Comparison of ENCODE assay signal across 27 mouse cellular contexts in genomic region chr19:36371478-36371877, GRCm38 (mm10). TPM values are rescaled to one million over a fixed set of nuclear protein-coding genes. Genes with fewer than 3 reads are reported as not detected.
DNase-seq lines count a peak whose midpoint lies in the region; ATAC-seq and TF ChIP-seq lines count a peak whose summit lies in the region.
"Had no signal": no experiment of that assay in that cellular context is flagged by ENCODE, and none has a peak within 500 bp of the region (broad histone marks: within the 10 kb centered on the region; RNA-seq: fewer than 3 reads in every experiment).

No protein-coding gene starts in this region.

- intact Hi-C loops in heart, postnatal 10 days (cut with DNase I), result no loop called here

- TF ChIP-seq RAD21 in MEL (IDR thresholded peaks at IDR 0.05; ENCODE audit: low read depth, low read length), result no peak

- no peak overlapping the region for H3K9ac ChIP-seq in heart, embryonic 12.5 days
- no peak overlapping the region for H3K9ac ChIP-seq in MEL (ENCODE audit: control insufficient read depth, low read depth, low read length, poor library complexity, severe bottlenecking)
- no peak overlapping the region for H3K9ac ChIP-seq in intestine, embryonic 15.5 days
- H3K9ac ChIP-seq: forebrain, embryonic 13.5 days; liver, embryonic 15.5 days; midbrain, embryonic 15.5 days; neural tube, embryonic 15.5 days had no signal

- no peak overlapping the region for H3K4me3 ChIP-seq in heart, embryonic 12.5 days
- H3K4me3 ChIP-seq in MEL (ENCODE audit: control insufficient read depth in 1 of 2, insufficient read depth in 1 of 2, low read depth in 2 of 2, low read length in 2 of 2), result no peak overlapping the region
- no peak overlapping the region for H3K4me3 ChIP-seq in intestine, embryonic 15.5 days (replicated peaks)
- H3K4me3 ChIP-seq in megakaryocyte, embryonic 14.5 days (replicated peaks), result peak overlapping the region; percentile 33
- H3K4me3 ChIP-seq: erythroblast, embryonic 14.5 days; forebrain, embryonic 13.5 days; heart, adult 2 months; liver, embryonic 15.5 days; midbrain, embryonic 10.5 days; midbrain, embryonic 15.5 days; neural tube, embryonic 15.5 days had no signal

- no peak for TF ChIP-seq POLR2A in MEL (IDR thresholded peaks at IDR 0.05; ENCODE audit: control insufficient read depth in 1 of 2, insufficient read depth in 1 of 2, low read depth in 1 of 2, low read length in 2 of 2, poor library complexity in 1 of 2)

- H3K4me2 ChIP-seq in heart, embryonic 12.5 days, result no peak overlapping the region
- H3K4me2 ChIP-seq in intestine, embryonic 15.5 days (replicated peaks), result no peak overlapping the region
- H3K4me2 ChIP-seq: forebrain, embryonic 13.5 days; liver, embryonic 15.5 days; midbrain, embryonic 15.5 days; neural tube, embryonic 15.5 days had no signal

- ATAC-seq in heart, embryonic 12.5 days (ENCODE audit: insufficient number of reproducible peaks, low FRiP score), result 0 out of 2 replicates have a peak, but pooled peaks have one; percentile 36
- peak; percentile 97 for ATAC-seq in intestine, embryonic 15.5 days
- ATAC-seq: forebrain, embryonic 13.5 days; hindbrain, postnatal 0 days; lung, postnatal 0 days; midbrain, embryonic 15.5 days had no signal

- H3K9me3 ChIP-seq in heart, embryonic 12.5 days (replicated peaks), result no peaks in the 10 kb centered on the region
- H3K9me3 ChIP-seq in MEL (replicated peaks; ENCODE audit: insufficient read depth, low read length), result no peaks in the 10 kb centered on the region
- no peaks in the 10 kb centered on the region for H3K9me3 ChIP-seq in intestine, embryonic 15.5 days
- H3K9me3 ChIP-seq in megakaryocyte, embryonic 14.5 days, result no peaks in the 10 kb centered on the region
- H3K9me3 ChIP-seq: forebrain, embryonic 13.5 days; liver, embryonic 15.5 days; midbrain, embryonic 10.5 days; midbrain, embryonic 15.5 days; neural tube, embryonic 15.5 days had no signal

- no peaks in the 10 kb centered on the region for H3K79me2 ChIP-seq in MEL (ENCODE audit: control insufficient read depth, insufficient read depth, low read length, poor library complexity)

- H3K27me3 ChIP-seq in heart, embryonic 12.5 days (replicated peaks), result no peaks in the 10 kb centered on the region
- H3K27me3 ChIP-seq in MEL (ENCODE audit: control insufficient read depth in 1 of 2, insufficient read depth in 2 of 2, low read length in 2 of 2), result no peaks in the 10 kb centered on the region
- no peaks in the 10 kb centered on the region for H3K27me3 ChIP-seq in intestine, embryonic 15.5 days (replicated peaks)
- H3K27me3 ChIP-seq in megakaryocyte, embryonic 14.5 days (replicated peaks), result no peaks in the 10 kb centered on the region
- H3K27me3 ChIP-seq: forebrain, embryonic 13.5 days; liver, embryonic 15.5 days; midbrain, embryonic 15.5 days; neural tube, embryonic 15.5 days had no signal

- H3K4me1 ChIP-seq in heart, embryonic 12.5 days (replicated peaks), result peaks cover 26% of the 10 kb centered on the region
- no peaks in the 10 kb centered on the region for H3K4me1 ChIP-seq in MEL (ENCODE audit: control insufficient read depth in 1 of 2, insufficient read depth in 2 of 2, low read length in 2 of 2)
- H3K4me1 ChIP-seq in intestine, embryonic 15.5 days (replicated peaks), result no peaks in the 10 kb centered on the region
- no peaks in the 10 kb centered on the region; the same call in 1 of the 2 replicates for H3K4me1 ChIP-seq in megakaryocyte, embryonic 14.5 days
- H3K4me1 ChIP-seq: forebrain, embryonic 13.5 days; liver, embryonic 15.5 days; midbrain, embryonic 10.5 days; midbrain, embryonic 15.5 days; neural tube, embryonic 15.5 days had no signal

- no peaks in the 10 kb centered on the region for H3K36me3 ChIP-seq in heart, embryonic 12.5 days
- no peaks in the 10 kb centered on the region for H3K36me3 ChIP-seq in MEL (ENCODE audit: control insufficient read depth in 1 of 2, insufficient read depth in 2 of 2, low read length in 2 of 2)
- H3K36me3 ChIP-seq in intestine, embryonic 15.5 days, result no peaks in the 10 kb centered on the region
- H3K36me3 ChIP-seq in megakaryocyte, embryonic 14.5 days (replicated peaks; ENCODE audit: low read length), result no peaks in the 10 kb centered on the region
- H3K36me3 ChIP-seq: liver, embryonic 15.5 days; midbrain, embryonic 10.5 days; midbrain, embryonic 15.5 days; neural tube, embryonic 15.5 days had no signal

- no peak for TF ChIP-seq CTCF in MEL (IDR thresholded peaks at IDR 0.05 in 2 of 3, conservative IDR thresholded peaks at IDR 0.05 in 1 of 3; ENCODE audit: control insufficient read depth in 1 of 3, insufficient read depth in 1 of 3, low read depth in 2 of 3, low read length in 3 of 3, poor library complexity in 1 of 3, severe bottlenecking in 1 of 3)

- H3K27ac ChIP-seq in heart, embryonic 12.5 days (ENCODE audit: poor library complexity, severe bottlenecking), result no peak overlapping the region
- H3K27ac ChIP-seq in MEL (ENCODE audit: control insufficient read depth, low read depth, low read length), result no peak overlapping the region
- H3K27ac ChIP-seq in intestine, embryonic 15.5 days, result no peak overlapping the region
- H3K27ac ChIP-seq: forebrain, embryonic 13.5 days; heart, adult 2 months; hindbrain, postnatal 0 days; liver, embryonic 15.5 days; midbrain, embryonic 10.5 days; midbrain, embryonic 15.5 days; neural tube, embryonic 15.5 days had no signal

- no peak for TF ChIP-seq EP300 in MEL (IDR thresholded peaks at IDR 0.05; ENCODE audit: low read depth in 1 of 2, low read length in 2 of 2)

- DNase-seq in heart, postnatal 10 days, result no peak
- DNase-seq in MEL (ENCODE audit: low read depth, low spot score), result peak; percentile 11
- DNase-seq in kidney, adult 11 months, result no peak
- no peak for DNase-seq in frontal cortex, postnatal 25 days (ENCODE audit: low spot score in 2 of 2)
- DNase-seq in thymus, postnatal 10 days (ENCODE audit: low spot score in 2 of 2), result no peak
- DNase-seq: adrenal gland, postnatal 36 days; cerebellum, adult 18-20 months; cerebellum, postnatal 10 days; gastrocnemius, postnatal 25 days; kidney, adult 2 months; kidney, postnatal 36 days; left cerebral cortex, postnatal 4 days; lung, postnatal 4 days; right cerebral cortex, postnatal 25 days; spleen, adult 18-20 months had no signal

- 47% methylated on average over 10 of the region's 10 CpGs for WGBS in heart, embryonic 12.5 days
- WGBS in intestine, embryonic 15.5 days, result 47% methylated on average over 10 of the region's 10 CpGs

TF ChIP-seq in MEL, 35 proteins besides CTCF, POLR2A, EP300 and RAD21:
- no peak for TF ChIP-seq RCOR1 (IDR thresholded peaks at IDR 0.05; ENCODE audit: low read depth, low read length)
- no peak for TF ChIP-seq MEF2A (IDR thresholded peaks at IDR 0.05; ENCODE audit: extremely low read depth, insufficient replicate concordance, low read depth, low read length, poor library complexity, severe bottlenecking)
- TF ChIP-seq ZC3H11A (IDR thresholded peaks at IDR 0.05; ENCODE audit: low read depth, low read length), result no peak
- TF ChIP-seq USF1 (IDR thresholded peaks at IDR 0.05; ENCODE audit: low read depth, low read length), result no peak
- TF ChIP-seq UBTF (IDR thresholded peaks at IDR 0.05; ENCODE audit: borderline replicate concordance, insufficient read depth, low read depth, low read length), result no peak
- TF ChIP-seq JUND (IDR thresholded peaks at IDR 0.05; ENCODE audit: low read depth, low read length), result no peak
- TF ChIP-seq MYB (IDR thresholded peaks at IDR 0.05; ENCODE audit: low read depth, low read length), result no peak
- TF ChIP-seq NRF1 (IDR thresholded peaks at IDR 0.05; ENCODE audit: insufficient read depth, low read depth, low read length, poor library complexity, severe bottlenecking), result no peak
- no peak for TF ChIP-seq CHD1 (IDR thresholded peaks at IDR 0.05; ENCODE audit: low read depth, low read length)
- TF ChIP-seq ZMIZ1 (IDR thresholded peaks at IDR 0.05; ENCODE audit: low read depth, low read length), result no peak
- TF ChIP-seq MAX (IDR thresholded peaks at IDR 0.05; ENCODE audit: low read length), result no peak
- no peak for TF ChIP-seq KAT2A (conservative IDR thresholded peaks at IDR 0.05; ENCODE audit: low read depth, low read length)

RNA-seq across cellular contexts. Expression of gene Pcgf5, which starts 23.4 kb away (rescaled TPM):
- 50.0 and 54.1 TPM in 2 replicates for polyA plus RNA-seq in heart, embryonic 12.5 days (2016; fragmentation: Nextera tagmentation; extraction: Ambion mirVana)
- 10 to 100 TPM; 42.1 to 57.2 TPM for total RNA-seq in heart, postnatal 10 days (2021)
- total RNA-seq in MEL (2012; rRNA removed), result 10.0 and 11.0 TPM in 2 replicates
- polyA plus RNA-seq in MEL (2012; ENCODE audit: insufficient read depth in 1 of 2, insufficient read length in 2 of 2, low read depth in 1 of 2, low replicate concordance in 2 of 2, missing spikeins in 1 of 2), result 10 to 100 TPM in 1 of 2 experiments, not detected in 1; 23.2 TPM
- polyA plus RNA-seq in intestine, embryonic 15.5 days (2015; fragmentation: Nextera tagmentation; extraction: Ambion mirVana), result 23.6 and 27.0 TPM in 2 replicates
- polyA plus RNA-seq in megakaryocyte, embryonic 14.5 days (2012; ENCODE audit: insufficient read depth, low replicate concordance), result 0.58 and 1.6 TPM in 2 replicates
